Mouse (Mus musculus) ZHBTc4 (cell line): ENCODE data around the gene Wnt9b.

Experiments
- DNase-seq: peaks from one replicate; pipeline ENCODE4 v3.0.0-alpha.2; 2011; ENCODE audit warnings: low read depth, low spot score

The Wnt9b gene

DNA sequence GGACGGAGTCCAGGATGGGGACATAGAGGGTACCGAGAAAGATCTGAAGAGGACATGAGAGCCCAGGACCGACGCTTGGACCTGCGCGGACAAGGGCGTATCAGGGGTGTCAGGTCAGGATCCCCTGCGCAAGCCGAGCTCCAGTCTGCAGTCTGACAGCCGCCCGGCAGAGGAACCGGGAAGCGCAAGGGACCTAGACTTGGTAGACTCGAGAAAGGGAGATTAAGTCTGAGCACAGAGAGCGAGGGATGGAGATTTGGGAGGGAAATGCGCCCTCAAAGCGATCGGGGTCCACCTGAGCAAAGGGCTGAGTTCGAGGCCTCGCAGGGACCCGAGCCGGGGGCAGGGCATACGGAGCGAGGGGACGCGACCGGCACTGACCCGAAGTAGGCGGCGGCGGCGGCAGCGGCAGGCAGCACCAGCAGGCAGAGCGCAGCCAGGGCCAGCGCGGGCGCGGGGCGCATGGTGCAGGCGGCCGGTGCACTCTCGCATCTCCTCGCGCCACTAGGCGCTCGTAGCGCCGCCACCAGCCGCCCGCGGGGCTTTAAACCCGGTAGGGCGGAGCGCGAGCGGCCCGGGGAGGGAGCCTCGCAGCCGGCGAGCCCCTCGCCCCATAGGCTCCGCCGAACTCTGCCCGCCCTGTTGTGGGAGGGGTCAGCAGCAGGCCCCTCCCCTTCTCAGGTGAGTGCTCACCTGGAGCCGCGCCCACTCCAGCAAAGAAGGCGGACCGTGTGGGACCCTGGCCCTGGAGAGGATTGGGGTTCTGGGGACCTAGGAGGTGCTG, at the start of gene Wnt9b:
TSS of gene Wnt9b (minus strand) at position 516 of the 784 bp plus-strand sequence.
- DNase-seq: peak; percentile 84

DNA sequence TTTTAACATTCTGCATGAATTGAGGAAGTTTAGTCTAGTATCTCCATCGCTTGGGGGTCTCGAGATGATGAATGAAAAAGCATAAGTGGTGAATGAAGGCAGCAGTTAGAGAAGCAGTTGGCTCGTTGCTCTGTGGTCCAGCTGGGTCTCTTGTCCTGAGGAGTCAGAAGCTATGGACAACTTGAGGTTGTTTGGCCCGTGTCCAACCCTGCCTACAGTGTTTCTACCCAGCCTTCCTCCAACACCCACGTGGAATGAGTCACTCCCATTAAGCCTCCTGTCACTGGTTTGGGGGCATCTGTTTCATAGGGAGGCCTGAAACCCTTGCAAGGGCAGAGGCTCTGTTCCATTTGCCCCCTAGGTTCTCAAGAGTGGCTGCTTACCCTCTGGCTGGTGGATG, 40.3 kb upstream of the Wnt9b start:
- no peak for DNase-seq

DNA sequence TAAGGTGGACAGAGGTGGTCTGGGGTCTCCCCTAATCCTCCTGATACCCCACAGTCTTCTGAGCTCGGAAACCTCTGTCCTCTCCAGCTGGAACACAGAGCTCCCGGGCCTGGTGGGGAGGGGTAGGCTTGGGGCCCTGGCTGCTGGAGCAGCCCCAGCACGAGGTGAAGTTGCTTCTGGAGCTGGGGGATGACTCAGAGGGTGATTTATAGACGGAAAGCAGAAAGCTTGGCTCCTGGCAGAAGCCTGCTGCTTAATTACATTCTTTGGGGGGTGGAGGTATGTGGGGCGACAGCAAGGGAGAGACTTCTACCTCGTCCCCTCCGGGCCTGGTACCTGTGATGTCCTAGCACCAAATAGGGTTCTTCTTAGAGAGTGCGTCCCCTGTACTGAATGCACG, 30.5 kb upstream of the Wnt9b start:
- no peak for DNase-seq

DNA sequence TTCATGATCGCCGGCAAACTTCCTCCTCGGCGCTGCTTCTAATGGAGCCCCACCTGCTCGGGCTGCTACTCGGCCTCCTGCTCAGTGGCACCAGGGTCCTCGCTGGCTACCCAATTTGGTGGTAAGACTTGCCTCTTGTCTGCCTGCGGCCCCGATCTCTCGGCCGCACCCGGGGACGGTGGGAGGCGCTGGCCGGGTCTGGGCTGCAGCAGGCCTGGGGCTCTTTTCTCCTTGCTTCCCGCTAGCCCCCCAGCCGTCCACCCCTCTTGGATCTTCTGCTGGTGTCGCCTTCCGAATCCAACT, 24.6 kb upstream of the Wnt9b start:
- no peak for DNase-seq

DNA sequence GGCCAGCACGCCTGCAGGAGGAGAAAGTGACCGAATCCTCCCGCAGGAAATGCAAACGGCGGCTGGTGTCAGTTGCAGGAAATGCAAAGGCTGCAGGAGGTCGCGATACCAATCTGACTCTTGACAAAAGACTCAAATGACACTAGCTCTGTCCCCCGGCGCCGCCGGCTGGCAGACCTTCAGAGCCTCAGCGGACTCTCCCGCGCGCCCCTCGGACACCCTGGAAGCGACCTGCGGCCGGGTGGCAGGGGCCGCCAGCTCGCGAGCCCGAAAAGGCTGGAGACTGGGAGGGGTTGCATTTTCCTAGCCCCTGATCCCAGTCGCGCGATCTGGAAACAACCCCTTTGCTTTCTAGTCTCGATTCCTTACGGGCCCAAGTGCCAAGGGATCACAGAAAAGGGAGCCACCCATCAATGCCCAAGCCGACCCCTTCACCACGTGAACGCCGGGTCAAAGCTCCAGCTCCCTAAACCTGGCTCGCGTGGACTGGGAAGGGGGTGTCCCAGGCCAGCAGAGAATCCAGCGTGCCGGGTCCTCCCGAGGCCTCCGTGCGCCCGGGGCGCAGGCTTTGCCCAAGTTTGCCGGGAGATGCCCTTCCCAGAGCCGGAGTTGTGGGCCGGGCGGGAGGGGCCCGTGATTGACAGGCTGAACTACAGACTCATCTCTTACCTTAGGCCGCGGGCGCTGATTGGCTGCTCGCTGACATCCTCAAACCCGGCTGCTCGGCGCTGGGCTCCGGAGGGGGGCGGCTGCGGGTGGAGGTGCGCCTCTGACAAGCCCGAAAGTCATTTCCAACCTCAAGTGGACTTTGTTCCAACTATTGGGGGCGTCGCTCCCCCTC, 24.0 kb upstream of the Wnt9b start, which contains the start of gene Wnt3:
TSS of gene Wnt3 (plus strand) at position 764 of the 841 bp plus-strand sequence.
- DNase-seq: peak; percentile 81

DNA sequence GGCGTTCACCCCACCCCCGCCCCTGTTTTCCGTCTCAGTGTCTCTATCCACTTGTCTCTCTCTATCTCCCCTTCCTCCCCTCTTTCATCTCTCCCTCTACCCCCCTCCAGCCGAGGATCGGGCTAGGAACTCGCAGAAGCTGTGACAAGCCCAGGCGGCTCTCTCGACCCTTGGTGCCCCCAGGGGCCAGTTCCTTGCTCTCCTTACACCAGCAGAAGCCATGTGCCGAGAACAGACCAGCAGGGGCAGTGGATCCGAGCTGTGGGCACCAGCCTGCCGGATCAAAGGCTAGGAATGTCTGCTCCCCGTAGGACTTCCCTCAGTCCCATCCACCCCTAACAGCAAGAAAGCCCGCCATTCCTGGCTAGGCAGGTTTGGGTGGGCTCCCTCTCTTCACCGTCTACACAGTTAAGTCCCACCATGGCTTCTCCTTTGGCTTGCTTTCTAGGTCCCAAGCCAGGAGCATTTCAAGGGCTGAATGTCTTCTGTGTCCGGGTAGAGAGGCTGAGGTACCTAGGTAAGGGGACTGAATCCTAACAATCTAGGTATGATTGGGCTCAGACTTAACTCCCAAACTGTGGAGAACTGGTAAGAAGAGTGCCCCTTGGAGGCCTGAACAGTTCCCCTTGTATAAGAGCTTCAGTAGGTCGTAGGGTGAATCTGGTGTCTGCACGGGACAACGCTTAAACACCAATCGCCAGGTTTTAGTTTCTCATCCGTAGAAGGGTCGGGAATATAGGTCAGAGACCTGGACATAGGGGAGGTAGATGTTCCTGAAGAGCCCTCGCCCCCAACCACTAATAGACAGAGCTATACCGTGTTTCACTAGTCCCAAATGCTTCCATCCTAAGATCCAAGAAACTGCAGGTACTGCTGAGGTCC, 23.1 kb upstream of the Wnt9b start:
- peak; percentile 33 for DNase-seq

DNA sequence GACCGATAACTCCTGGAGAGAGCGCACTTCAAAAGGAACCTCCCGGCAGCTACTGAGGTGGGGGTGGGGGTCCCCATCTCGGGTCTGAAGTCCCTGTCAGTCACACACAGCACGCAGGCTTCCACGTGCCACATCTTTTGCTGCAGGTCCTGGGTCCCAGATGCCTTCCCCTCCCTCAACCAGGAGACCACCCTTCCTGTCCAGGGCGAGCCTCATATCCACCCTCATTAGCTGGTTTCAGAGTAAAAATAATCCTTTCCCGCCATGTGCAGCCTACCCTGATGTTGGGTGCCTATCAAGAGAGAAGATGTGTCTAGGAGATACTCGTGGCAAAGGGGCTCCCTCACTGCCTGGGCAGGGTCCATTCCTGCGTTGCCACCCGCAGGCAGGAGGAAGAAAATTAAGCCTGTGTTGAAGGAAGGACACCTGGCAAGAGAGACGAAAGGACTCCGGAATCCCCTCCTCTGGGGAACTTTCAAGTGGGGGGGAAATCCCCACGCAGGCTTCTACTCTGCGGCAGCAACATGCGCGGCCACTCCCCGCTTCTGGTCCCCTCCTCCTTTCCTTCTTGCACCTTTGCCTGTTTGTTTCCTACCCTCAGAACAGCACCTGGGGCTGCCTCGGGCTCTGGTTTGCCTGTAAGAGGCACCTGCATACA, 21.7 kb upstream of the Wnt9b start:
- DNase-seq: peak; percentile 40

DNA sequence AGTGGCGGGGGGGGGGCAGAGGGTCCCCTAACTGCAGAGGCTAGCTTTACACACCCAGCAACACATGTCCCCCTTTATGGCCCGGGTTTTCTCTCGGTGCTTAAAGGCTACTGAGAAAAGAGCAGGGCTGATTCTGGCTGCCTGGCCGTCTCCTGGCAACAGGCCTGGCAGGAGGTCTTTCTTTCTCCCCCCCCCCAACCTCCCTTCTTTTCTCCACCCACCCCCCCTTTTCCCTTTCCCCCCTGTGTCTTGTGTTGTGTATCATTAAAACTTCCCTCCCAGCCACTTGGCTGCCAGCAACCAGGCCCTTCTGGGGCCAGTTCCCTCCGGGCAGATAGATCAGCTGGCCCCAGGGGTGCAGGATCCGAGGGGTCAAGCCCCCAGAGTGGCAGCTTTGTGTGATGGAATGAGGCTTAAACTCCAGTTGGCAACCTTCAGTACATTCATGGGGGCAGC, 16.0 kb upstream of the Wnt9b start:
- no peak for DNase-seq

DNA sequence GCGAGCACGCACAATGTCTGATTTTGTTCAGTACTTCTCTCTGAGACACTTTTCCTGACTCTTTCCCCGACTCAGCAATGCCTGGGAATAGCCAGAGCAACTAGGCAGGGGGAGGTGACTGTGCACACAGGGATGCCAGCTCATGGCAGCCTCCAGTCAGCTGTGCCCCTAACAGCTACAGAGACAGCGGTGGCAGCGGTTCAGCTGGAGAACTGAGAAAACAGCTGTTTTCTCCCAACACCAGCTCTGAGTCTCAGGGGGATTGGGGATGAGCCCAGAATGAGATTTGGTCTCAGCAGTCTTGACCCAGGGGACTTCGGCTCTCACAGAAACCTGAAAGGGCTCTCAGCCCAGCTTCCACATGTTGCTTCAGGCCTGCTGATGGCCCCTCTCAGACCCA, 15.0 kb upstream of the Wnt9b start:
- DNase-seq: no peak

DNA sequence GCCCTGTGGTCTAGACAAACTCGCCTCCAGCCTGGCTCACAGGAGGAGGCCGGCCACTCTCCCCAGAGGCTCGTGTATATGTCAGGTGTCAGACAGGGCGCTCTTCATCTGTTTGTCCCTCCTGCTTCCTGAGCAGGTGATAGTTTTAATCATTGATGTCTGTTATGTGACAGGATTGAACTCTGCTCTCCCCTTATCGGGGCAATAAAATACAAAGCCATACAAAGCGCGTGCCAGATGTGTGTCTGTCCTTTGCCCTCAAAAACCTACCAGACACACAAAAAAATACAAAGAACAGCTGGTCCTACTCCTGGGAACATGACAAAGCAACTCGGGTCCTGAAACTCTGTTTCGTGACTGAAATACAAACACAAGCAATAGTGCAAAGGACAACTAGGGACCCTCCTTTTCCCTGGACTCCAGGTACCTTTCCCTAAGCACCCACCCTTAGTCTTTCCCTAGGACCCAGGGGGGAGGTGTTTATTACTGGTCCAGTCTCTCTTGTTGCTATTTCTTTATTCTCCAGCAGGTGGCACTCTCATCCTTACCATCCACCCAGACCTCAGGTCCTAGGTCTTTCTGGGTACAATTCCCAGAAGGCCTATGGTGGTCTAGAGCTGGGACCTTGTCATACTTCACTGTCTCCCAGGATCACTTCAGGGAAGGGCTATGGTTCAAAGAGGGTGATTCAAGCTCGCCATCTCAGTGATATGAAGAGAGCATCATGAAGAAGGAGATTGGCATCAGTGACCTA, 14.0 kb upstream of the Wnt9b start:
- DNase-seq: peak; percentile 87

DNA sequence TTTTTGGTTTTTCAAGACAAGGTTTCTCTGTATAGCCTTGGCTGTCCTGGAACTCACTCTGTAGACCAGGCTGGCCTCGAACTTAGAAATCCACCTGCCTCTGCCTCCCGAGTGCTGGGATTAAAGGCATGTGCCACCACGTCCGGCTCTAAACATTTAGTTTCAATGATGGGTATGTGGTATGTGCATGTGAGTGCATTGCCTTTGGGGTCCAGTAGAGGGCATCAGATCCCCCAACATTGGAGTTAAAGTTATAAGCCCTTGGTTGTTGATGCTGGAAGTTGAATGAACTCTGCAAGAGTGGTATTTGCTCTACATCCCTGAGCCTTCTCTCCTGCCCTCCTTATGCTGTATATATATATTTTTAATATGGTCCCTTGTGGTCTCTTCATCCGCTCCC, 11.3 kb upstream of the Wnt9b start:
- DNase-seq: peak; percentile 65

DNA sequence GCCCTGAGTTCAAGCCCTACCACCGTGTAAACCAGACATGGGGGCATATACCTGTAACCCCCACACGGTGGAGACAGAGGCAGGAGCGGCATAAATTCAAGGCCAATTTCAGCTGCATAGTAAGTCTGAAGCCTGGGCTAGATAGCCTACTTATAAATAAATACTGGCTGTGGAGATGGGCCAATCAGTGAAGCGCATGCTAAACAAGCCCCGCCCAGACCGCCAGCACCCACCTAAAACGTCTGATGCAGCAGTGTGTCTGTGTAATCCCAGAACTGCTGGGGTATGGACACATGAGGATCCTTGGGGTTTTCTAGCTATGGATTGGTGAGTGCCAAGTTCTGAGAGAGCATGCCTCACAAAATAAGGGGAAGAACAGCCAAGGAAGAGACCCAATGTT, 10.5 kb upstream of the Wnt9b start:
- peak; percentile 54 for DNase-seq

DNA sequence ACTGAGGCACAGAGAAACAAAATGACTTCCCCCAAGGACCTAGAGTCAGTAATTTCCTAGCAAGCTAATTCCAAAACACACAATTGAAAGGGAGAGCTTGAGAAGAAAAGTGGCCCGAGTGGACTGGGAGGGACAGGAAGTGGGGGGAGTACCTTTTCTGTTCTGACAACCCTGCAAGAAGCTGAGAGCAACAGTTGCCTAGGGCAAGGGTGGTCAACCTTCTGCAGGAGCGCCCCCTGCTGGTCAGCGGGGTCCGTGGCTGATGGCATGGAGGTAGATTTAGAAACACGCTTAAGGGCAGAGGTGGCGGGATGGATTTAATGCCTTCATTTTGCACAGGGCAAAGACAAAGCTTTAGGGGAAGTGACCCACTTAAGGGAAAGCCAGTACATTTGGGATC, 9.1 kb upstream of the Wnt9b start:
- DNase-seq: peak; percentile 93

DNA sequence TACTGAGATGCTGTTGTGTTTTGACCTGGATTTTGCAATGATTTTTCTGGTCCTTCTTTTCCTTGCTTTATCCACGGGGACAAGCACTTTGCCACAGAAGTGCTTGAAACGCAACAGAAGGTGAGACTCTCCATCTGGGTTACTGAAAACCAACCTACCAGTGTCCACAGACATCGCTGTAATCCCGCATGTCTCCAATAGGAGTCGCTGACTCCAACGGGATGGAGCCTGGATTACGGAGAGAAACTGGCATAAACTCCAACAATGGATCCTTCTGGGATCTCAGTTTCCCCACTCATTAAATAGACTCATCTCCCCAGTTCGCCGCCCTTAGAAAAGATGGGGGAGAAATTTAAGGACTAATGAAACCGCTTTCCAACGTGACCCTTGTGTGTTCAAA, 8.4 kb upstream of the Wnt9b start:
- DNase-seq: peak; percentile 84

DNA sequence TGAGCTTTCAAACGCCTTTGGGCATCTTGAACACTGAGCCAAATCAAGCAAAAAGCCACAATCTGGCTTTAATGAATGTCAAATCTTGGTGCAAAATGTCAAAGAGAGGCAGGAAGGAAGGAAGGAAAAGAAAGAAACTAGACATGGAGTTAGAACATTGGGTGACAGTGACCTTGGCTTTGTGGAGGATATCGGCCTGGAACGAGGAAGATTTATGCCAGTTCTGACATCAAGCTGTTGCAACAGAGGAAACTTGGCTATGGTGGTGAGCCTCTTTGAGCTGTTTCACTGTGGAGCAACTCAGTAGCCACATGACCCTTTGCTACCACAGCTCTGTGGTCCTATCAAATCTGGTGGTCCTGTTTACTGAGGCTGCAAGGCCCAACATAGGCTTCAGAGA, 991 bp upstream of the Wnt9b start:
- no peak for DNase-seq

DNA sequence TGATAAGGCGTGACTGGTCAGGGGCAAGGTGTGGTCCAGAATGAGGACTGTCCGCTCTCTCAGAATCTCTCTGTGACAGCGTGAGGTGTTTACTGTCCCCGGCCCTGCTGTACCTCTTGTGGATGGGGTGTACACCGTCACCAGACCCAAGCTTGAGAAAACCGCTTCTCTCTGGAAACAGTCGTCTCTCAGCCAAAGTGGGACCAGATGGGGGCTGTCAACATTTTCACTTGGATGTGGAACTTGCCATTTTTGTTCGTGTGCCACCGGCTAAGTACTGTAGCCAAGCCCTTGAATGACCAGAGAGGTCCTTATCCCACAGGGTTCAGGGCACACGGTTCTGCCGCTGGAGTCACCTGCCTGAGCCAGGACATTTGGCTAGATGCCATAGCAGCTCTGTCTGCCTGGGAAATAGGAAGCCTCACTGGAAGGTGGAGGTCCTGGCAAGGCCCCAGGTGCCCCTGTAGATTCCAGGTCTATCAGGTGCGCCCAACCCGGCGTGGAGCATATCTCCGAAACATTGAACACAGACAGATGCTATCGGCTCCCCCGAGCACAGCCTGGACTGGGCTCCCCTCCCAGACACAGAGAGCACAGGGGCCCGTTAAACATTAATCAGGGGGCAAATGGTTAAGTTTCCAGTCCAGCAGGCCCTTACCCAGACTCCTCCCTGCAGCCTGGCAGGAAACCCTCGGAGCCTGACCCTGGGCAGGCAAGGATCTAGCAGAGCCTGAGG, 14.4 kb downstream of the Wnt9b start:
- no peak for DNase-seq

DNA sequence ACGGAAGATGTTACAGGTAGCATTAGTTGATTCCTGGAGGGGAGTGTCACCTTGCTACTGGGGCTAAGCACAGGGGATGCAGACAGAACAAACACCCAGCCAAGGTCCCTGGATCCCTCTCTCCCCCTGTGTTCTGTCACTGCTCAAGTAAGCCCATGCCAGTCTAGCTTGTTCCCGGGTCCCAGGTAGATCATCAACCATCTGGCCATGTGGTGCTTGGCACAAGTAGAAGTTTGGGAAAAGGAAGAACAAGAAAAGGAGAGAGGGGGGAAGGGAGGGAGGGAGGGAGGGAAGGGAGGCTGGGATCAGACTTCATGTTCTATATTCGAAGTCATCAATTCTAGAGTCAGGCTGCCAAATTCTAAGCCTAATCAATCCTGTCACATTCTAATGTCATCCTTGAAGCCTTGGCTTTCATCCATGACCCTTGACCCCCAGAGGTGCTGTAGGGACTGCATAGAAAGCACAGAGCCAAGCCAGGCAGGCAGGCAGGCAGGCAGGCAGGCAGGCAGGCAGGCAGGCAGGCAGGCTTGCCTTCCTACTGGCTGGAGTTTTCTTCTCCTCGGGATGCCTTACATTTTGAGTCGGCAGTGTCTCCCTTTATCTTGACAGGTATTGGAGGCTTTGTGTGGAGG, 15.1 kb downstream of the Wnt9b start:
- no peak for DNase-seq

DNA sequence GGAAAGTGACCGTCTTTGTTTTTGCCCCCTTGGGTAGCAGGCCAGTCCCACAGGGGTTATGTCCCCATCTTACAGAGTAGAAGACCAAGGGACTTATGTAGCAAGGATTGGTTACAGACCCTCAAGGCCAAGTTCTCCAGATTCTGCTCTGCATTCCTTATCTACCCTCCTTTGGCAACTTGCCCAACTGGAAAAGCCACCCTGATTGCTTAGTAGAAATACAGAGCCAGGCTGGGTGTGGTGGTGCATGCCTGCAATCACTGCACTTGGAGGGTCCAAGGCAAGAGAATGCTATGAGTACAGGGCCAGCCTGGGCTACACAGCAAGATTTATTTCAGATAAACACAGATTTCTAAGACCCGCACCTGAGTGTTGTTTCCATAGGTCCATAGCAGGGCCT, 15.7 kb downstream of the Wnt9b start:
- DNase-seq: no peak

DNA sequence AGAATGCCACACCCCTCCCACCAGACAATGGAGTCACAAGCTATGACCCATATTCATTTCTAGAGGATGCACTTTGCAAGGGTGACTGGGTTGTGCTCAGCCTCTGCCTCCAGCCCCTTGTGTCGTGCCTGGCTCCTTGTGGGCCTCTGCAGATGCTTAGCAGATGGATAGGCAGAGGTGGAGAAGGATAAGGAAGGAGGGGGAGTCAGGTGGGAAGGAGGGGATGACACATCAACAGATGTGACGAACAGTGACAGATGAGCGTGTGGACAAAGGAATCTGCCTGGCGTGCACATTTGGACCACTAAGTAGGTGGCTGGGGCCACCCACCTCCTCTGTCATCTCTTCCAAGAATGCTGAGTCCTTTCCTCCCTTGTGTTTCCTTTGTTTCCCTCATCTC, 16.6 kb downstream of the Wnt9b start:
- no peak for DNase-seq

DNA sequence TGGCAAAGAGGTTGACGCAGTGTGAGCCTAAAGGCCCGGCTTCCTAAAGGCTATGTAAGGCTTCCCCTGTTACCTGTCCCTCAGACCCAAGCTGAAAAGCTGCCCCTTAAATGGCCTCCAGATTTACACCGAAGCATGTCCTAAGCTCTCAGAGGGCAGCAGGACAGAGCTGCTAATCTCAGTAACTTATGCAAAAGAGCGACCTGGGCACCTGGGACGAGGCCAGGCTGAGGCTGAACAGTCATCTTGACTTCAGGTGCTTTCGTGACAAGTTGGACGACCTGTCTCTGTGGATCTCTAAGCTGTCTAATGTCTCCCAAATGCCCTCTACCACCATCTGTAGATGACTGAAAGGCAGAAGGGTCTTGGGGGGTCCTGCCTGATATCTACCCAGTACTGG, 17.3 kb downstream of the Wnt9b start:
- DNase-seq: no peak
